Comparison of ENCODE assay signal across 8 mouse cellular contexts in the genomic region with DNA sequence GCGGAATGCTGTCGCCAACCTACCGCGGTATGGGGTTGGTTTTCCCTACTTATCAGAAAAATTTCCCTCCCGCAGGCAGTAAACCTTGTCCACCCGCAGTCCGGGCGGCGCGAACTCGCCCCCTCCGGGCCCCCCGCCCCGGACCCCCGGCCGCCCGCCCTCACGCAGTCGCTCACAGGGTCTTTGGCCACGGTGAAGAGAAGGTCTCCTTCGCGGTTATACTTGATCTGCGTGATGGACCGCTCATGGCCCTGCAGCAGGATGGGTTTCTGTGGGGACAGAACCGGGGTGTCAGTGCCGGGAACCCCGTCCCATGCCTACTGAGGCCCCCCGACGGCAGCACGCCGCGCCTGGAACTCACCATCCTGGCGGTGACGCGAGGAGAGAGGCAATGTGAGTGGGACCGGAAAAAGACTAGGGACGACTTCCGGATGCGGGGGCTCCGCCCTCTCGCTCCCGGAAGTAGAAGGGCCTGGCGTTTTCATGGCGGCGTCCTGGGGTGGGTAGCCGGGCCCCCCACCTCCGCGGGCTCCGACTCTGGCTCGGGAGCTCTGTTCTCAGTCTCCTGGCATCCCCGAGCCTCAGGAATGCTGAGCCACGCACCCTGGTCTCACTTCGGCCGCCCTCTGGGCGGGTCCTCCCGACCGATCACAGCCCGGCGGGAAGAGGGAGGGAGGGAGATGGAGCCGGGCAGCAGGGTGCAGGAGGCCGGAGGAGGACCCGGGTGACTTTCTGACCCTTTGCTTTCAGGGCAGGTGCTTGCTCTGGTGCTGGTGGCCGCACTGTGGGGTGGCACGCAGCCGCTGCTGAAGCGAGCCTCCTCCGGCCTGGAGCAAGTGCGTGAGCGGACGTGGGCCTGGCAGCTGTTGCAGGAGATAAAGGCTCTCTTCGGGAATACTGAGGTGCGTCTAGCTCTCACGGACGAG. TPM values are rescaled to one million over a fixed set of nuclear protein-coding genes. Genes with fewer than 3 reads are reported as not detected.
DNase-seq lines count a peak whose midpoint lies in the region; ATAC-seq lines count a peak whose summit lies in the region.

Gene Eif3i, minus strand, starts transcription at position 416 of the 926 bp plus-strand sequence.
Gene Tmem234, plus strand, starts transcription at position 436 of the 926 bp plus-strand sequence.

- H3K4me2 ChIP-seq in midbrain, embryonic 11.5 days, result peak within 1 kb of the TSS; percentile 88

- ATAC-seq in inflammation-experienced regulatory T-cells, adult 6 months, result peak; percentile 99
- peak; percentile 89 for ATAC-seq in midbrain, embryonic 11.5 days (ENCODE audit: low FRiP score)

- peaks cover 6% of the 10 kb centered on the region; the same call in 1 of the 2 replicates for H3K36me3 ChIP-seq in midbrain, embryonic 11.5 days (ENCODE audit: control insufficient read depth, insufficient read depth, low read length)

- WGBS in midbrain, embryonic 11.5 days, result under 1% methylated on average over 74 of the region's 74 CpGs

- peak within 1 kb of the TSS; percentile 48 for H3K27ac ChIP-seq in midbrain, embryonic 11.5 days (ENCODE audit: low read depth, low read length)

- H3K4me3 ChIP-seq in midbrain, embryonic 11.5 days (ENCODE audit: low read depth, low read length), result peak within 1 kb of the TSS; percentile 99

- DNase-seq in adrenal gland, adult 8-10 months, result peak; percentile 76
- peak; percentile 92 for DNase-seq in embryo, embryonic 10.5 days (ENCODE audit: low spot score)
- DNase-seq in gastrocnemius, postnatal 14 days, result peak; percentile 82
- DNase-seq in left cerebral cortex, postnatal 4 days, result peak; percentile 79
- DNase-seq in midbrain, embryonic 11.5 days (ENCODE audit: low spot score, missing footprints), result peak; percentile 98
- DNase-seq in right cerebral cortex, postnatal 4 days, result peak; percentile 79
- DNase-seq in yolk sac, embryonic 10.5 days (ENCODE audit: low spot score), result peak; percentile 87

- no peaks in the 10 kb centered on the region for H3K9me3 ChIP-seq in midbrain, embryonic 11.5 days (ENCODE audit: control insufficient read depth, low read length)

- peaks cover 14% of the 10 kb centered on the region for H3K4me1 ChIP-seq in midbrain, embryonic 11.5 days (ENCODE audit: control insufficient read depth, insufficient read depth, low read length)

- H3K27me3 ChIP-seq in midbrain, embryonic 11.5 days (ENCODE audit: control insufficient read depth, insufficient read depth, low read length), result no peaks in the 10 kb centered on the region

- peak within 1 kb of the TSS; percentile 97 for H3K9ac ChIP-seq in midbrain, embryonic 11.5 days (ENCODE audit: low read length)

- intact Hi-C loops in gastrocnemius, postnatal 14 days (cut with DNase I; ENCODE audit: low total_unique reads), result no loop called here
- intact Hi-C loops in left cerebral cortex, postnatal 4 days (cut with DNase I), result loop anchor here (5.0 to 10.0 kb wide), 2 partner anchors 53 to 86 kb away; partner anchors contain the start of gene Marcksl1

RNA-seq across cellular contexts. Expression of gene Eif3i, which starts in this region (rescaled TPM):
- total RNA-seq in adrenal gland, adult 8-10 months (2022), result 100 to 1,000 TPM; 174 to 190 (median 182) TPM
- total RNA-seq in gastrocnemius, postnatal 14 days (2021), result 100 to 1,000 TPM; 135 to 141 TPM
- polyA plus RNA-seq in inflammation-experienced regulatory T-cells, adult 6 months (2017; shearing (Covaris generic)), result 100 to 1,000 TPM; 335 to 403 (median 335) TPM
- total RNA-seq in left cerebral cortex, postnatal 4 days (2021), result 100 to 1,000 TPM; 137 to 143 TPM
- 251 and 259 TPM in 2 replicates for polyA plus RNA-seq in midbrain, embryonic 11.5 days (2014; fragmentation: Nextera tagmentation; extraction: Ambion mirVana)

RNA-seq across cellular contexts. Expression of gene Tmem234, which starts in this region (rescaled TPM):
- 100 to 1,000 TPM; 104 to 120 (median 109) TPM for total RNA-seq in adrenal gland, adult 8-10 months (2022)
- 10 to 100 TPM; 33.6 to 35.8 TPM for total RNA-seq in gastrocnemius, postnatal 14 days (2021)
- polyA plus RNA-seq in inflammation-experienced regulatory T-cells, adult 6 months (2017; shearing (Covaris generic)), result 100 to 1,000 TPM; 283 to 327 (median 313) TPM
- 100 to 1,000 TPM in 1 of 2 experiments, 10 to 100 TPM in 1; 99.9 to 102 TPM for total RNA-seq in left cerebral cortex, postnatal 4 days (2021)
- polyA plus RNA-seq in midbrain, embryonic 11.5 days (2014; fragmentation: Nextera tagmentation; extraction: Ambion mirVana), result 178 and 188 TPM in 2 replicates

Comparison
In these comparisons a context has a peak if more than half of its experiments do, and no peak if none do; other contexts are left out.
1. Peak in every context shown above with its lines: DNase-seq, ATAC-seq, H3K4me3 ChIP-seq and H3K27ac ChIP-seq.